Mouse (Mus musculus): ENCODE measurements around the gene Etfrf1.

DNA sequence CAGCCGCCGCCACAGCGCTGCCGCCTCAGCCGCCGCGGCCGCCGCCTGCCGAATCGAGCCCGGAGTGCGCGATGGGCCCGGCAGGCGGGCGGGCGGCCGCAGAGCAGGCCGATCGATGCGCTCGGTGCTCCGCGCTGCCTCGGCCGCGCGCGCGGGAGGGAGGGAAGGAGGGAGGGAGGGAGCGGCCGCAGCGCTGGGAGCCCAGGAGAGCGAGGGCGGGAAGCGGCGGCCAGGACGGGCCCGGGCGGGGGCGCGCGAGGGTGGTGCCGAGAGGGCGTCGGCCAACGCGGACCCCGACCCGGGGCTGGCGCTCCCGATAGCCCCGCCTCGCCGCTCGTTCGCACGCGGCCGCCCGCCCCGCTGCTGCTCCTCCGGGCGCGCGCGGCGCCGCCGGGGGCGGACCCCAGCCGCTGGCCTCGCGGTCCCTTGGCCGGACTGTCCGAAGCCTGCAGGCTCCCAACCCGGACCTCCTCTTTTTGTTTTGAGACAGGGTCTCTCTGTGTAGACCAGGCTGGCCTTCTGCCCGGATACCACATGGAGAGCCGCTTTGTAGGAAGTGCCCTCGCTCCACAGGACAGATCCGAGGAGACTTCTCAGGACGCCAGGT lies 39.4 kb downstream of the Etfrf1 start, which contains the start of gene Kras:
- peak; percentile 81 for TF ChIP-seq HCFC1 (IDR thresholded peaks at IDR 0.05; ENCODE audit: borderline replicate concordance, insufficient read depth, low read length)
- TF ChIP-seq ZC3H11A (IDR thresholded peaks at IDR 0.05; ENCODE audit: borderline replicate concordance, low read depth, low read length), result no peak
- TF ChIP-seq MAFK (IDR thresholded peaks at IDR 0.05; ENCODE audit: insufficient read depth, low read depth, low read length), result no peak
- TF ChIP-seq ZNF384 (IDR thresholded peaks at IDR 0.05; ENCODE audit: low read depth, low read length), result no peak
- TF ChIP-seq CHD2 (IDR thresholded peaks at IDR 0.05; ENCODE audit: low read depth, low read length), result no peak
